Mouse (Mus musculus): Measurements from ENCODE around the gene Mdc1.

Mdc1 gene

DNA sequence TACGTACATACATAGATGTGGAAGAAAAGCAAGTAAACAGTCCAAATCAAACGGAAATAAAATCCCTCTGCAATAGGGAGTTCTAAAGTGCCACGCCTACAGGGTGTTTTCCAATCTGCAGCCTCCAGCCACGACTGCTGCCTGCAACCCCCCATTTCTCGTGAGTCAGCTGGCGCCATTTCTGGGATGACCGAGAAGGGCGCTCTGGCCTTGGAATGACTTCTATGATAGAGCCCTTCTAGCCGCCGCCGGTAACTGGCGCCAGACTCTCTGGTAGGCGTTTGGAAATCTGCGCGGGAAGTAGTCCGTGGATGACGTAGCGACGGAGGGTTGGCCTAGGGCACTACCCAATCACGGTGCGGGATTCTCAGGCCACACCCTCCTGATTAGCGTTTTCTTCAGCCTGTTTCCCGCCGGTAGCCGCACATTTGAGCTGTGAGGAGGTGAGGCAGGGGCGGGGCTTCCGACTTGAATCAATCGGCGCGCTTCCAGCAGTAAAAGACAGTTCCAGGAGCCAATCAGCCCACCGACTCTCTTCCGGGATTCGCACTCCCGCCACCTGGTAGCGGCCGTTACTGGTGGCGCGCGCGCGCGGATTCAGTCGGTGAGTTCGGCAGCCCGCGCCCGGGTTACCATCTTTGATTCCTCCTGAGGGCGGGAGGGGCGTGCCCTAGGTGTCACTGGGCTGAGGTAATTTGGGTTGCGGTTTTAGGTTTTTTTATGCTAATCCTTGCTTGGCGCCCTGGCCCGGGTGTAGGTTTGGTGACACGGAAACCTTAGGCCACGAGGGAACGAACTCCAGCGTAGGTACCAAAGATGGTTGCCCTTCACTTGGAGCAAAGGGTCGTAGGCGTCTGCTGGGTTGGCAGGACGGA lies at the start of gene Mdc1:
TSS of gene Mdc1 (plus strand) at position 440 of the 875 bp plus-strand sequence.
- in situ Hi-C loops (cut with MboI; ENCODE audit: unreplicated experiment in 2 of 2): no loop called here

DNA sequence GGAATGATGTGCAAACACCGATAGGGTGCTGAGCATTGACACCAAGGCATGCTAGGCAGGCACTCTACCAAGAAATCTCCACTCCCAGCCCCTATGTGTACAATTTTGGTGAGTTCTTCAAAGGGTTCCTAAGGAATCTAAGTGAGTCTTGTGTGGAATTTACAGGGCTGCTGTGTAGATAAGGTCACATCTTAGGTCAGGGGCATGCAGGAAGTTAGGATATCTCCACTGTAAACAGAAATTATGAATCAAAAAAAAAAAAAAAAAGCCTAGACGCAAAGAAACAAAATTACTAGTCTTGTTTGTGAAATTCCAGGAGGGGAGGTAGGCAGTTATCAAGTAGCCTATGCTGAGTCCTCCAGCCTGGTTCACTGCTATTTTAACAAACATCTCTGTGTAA lies 48.5 kb upstream of the Mdc1 start:
- in situ Hi-C loops (cut with MboI; ENCODE audit: unreplicated experiment in 2 of 2): no loop called here

DNA sequence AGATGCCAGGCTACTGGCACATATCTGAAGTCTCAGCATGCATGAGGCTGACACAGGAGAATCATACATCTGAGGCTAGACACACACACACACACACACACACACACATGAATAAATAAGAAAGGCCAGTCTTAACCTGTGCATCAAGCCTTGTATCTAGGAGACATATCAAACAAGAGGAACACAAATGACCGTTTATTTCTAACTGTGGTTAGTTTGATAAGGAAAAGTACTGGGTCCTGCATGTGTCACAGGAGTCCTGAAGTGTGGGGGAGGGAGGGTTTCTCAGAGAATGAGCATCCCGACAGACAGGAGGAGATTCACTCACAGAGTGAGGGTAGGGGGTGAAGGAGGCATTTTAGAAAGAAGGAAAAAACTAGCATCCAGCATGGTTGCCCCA lies 46.2 kb upstream of the Mdc1 start:
- in situ Hi-C loops (cut with MboI; ENCODE audit: unreplicated experiment in 2 of 2): no loop called here

DNA sequence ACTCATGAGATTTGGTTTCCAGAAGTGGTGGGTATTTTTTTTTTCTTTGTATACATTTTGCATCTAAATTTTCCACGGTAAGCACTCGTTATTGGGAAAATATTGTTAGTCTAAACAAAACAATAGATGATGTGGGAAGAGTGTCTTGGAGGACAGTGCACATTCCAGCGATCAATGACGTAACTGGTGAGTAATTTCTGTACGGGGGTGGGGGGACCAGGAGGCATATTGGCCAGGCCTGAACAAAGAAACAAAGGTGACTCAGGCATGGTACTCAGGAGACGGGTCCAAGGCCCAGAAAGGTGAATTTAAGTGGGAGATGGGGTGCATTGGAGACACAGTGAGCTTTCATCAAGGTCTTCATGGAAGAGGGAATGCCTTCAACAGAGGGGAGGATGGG lies 45.7 kb upstream of the Mdc1 start:
- in situ Hi-C loops (cut with MboI; ENCODE audit: unreplicated experiment in 2 of 2): no loop called here

DNA sequence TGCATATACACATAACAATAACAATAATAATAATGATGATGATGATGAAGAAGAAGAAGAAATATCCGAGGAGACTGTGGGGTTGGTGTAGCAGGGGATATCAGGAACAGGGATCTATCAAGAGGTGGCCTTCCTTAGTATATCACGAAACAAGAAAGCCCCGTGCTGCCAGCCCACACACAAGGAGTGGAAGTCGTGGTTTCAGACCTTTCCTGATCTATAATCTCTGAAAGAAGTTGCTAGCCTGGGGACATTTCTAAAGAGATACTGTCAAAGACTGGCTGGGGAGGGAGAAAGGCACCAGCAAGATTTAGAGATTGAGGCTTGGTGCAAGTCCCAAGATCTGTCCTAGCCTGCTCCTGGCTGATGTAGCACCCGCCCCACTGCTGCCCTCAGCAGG lies 44.5 kb upstream of the Mdc1 start:
- in situ Hi-C loops (cut with MboI; ENCODE audit: unreplicated experiment in 2 of 2): no loop called here

DNA sequence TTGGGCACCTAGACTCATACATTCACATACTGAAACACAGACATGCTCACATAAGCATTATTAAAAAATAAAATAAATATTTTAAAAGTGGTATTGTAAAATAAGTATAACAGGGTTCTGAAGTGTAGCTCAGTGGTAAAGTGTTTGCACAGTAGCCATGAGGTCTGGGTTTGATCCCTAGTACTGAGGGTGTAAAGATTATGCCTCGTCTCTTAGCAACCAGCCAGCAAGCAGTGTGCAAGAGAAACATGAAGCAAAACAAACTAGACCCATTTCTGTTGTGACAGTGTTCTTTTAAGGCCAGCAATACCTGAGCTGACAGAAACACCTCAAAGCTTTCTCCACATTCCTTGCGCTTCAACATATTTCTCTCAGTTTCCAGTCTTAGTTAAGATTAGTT lies 40.4 kb upstream of the Mdc1 start:
- in situ Hi-C loops (cut with MboI; ENCODE audit: unreplicated experiment in 2 of 2): no loop called here

DNA sequence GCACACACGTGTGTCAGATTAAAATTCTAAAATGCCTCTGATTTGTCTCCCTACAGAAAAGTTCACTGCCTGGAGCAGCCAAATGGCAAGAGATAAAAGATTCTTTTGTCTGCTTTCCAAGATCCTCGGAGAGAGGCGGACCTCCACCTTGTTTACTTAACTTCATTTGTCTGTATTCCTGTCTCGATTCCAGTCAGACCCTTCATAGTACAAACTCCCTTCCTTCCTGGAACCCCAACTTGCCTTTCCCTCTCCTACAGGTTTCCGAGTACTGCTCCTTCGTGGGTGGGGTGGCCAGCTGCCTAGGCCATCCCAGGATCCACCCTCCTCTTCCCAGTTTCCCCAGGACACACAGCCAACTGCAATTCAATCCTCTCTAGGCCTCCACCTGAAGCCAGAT lies 38.3 kb upstream of the Mdc1 start:
- in situ Hi-C loops (cut with MboI; ENCODE audit: unreplicated experiment in 2 of 2): no loop called here

DNA sequence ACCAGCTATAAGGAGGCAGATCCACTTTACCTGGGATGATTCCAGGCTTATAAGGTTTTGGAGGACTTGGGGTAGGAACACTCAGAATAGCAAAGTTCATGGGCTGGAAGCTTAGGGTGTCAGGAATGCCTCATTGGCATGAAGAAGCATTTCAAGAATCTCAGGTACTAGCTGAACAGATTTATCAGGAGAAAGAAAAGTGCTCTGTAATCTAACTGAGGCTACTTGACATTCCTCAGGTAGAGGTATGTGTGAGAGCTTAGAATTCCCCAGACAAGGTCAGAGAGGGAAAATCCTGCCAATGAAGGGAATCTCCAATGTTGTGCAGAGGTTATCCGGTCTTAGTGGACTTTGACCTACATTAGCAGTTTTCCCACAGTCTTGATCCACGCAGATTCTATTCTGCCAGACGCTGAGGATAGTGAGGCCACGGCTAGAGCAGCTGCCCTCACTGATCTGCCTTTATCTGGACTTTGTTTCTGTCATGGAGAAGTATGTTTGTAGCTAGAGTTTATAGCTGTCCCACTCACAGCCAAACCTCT lies 37.4 kb upstream of the Mdc1 start:
- in situ Hi-C loops (cut with MboI; ENCODE audit: unreplicated experiment in 2 of 2): no loop called here

DNA sequence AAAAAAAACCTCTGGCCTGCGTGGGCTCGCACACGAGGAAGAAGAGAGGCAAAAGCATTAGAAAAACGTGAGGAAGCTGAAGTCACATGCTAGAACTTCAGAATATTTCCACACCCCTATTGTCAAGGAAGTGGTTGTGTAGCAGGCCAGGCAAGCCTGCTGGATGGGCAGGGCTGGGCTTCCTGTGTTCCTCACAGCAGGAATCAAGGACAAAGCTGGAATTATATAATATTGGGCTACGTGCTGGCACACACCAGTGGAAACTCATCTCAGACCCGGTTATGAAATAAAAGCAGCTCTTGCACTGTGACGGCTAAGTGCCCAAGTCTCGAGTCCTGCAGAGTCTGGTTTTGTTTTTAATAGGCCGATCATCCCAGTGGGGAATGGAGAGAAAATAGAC lies 33.2 kb upstream of the Mdc1 start:
- in situ Hi-C loops (cut with MboI; ENCODE audit: unreplicated experiment in 2 of 2): no loop called here

DNA sequence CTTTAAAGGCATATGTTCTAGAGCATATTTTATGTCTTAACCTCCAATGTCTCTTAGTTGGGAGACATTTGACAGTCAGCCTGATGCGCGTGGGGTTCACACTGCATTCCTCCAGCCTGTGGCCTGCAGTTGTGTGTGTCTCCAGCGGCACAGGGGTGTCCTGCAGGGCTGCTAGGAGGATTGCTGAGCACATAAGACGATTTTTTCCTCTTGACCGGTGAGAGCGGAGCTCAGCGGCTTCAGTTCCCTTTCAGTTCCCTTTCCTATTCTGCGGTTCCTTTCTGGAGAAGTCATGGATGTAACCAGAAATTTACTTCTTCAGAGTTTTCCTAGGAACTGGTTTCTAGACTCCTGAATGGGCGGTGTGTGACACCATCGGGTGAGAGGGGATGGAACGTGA lies 31.9 kb upstream of the Mdc1 start:
- in situ Hi-C loops (cut with MboI; ENCODE audit: unreplicated experiment in 2 of 2): no loop called here

DNA sequence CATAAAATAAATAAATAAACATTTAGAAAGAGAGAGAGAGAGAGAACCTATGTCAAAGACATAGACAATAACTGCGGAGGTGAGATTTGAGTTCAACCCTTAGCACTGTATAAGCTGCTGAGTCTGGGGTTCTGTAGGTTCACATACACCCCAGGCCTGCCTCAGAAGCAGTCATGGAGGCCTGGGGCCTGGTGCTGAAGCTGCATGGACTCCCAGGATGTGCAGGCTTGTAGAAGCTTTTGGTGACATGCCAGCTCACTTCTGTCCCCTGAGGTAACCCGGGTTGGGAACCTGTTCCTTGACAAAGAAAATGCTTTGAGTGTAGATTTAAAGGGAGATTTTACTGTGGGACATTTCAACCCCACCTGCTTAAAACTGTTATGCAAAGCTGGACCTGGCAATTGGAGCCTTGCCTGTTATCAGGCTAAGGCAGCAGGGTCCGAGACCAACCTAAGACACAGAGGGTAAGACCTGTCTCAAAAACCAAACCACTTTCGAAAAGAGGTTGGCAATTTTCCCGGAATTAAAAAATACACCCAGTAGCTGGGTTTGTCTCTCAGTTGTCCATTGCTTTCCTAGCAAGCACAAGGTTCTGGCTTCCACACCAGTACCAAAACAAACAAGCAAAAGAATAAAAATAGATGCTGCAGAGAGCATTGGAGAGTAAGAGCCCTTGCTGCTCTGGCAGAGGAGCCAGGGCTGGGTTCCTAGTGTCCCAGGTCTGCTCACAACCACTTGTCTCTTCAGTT lies 30.2 kb upstream of the Mdc1 start:
- in situ Hi-C loops (cut with MboI; ENCODE audit: unreplicated experiment in 2 of 2): no loop called here

DNA sequence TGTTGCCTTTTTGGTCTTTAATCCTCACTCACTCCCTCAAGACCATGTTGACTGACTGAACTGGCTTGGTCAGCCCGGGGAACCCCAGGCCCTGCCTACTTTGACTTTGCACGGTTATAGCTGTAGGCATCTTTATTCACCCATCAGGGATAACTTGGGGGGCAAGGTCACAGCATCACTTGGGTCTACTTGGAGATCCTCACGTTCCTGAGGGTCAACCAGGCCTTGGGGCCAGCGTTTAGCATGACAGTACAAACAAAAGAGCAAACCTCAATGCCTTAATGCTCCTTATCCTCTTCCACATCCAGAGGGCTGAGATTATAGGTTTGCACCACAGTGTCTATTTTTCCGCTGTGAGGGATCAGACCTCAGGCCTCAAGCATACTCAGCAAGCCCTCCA lies 29.0 kb upstream of the Mdc1 start:
- in situ Hi-C loops (cut with MboI; ENCODE audit: unreplicated experiment in 2 of 2): no loop called here

DNA sequence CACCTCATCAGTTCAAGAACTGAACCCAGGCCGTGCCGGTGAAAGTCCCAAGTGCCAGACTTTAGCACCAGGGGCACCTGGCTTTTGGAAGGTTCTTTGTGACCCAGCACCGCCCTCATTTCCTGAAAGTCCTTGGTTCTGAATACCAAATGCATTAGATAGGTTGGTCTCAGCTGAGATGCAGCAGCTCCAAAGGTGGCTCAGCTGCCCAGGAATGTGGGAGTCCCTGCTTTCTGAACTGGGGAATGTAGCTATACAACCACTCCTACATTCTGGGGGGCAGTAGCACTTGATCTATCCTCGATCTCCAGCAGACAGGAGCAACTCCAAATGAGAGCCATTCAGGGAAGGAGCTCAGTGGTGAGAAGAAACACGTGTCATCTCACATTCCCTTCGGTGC lies 28.6 kb upstream of the Mdc1 start:
- in situ Hi-C loops (cut with MboI; ENCODE audit: unreplicated experiment in 2 of 2): no loop called here

DNA sequence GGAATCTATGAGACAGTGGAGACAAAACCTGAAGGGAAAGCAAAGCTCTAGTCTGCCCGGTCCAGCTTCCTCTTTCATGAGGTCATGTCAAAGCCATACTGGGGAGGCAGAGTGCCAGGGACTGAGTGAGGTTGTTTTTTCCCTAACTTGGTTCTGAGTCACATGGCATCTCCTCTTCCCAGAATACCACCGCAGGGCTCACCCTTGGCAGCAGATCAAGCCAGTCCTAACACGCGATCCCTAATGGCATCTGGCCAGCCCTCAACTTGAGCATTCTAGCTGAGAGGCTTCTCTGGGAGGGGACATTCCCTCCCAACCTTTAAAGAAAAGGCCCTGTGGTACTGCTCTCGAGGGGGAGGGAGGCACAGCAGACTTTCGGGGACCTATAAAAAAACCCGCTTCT lies 28.1 kb upstream of the Mdc1 start:
- in situ Hi-C loops (cut with MboI; ENCODE audit: unreplicated experiment in 2 of 2): no loop called here

DNA sequence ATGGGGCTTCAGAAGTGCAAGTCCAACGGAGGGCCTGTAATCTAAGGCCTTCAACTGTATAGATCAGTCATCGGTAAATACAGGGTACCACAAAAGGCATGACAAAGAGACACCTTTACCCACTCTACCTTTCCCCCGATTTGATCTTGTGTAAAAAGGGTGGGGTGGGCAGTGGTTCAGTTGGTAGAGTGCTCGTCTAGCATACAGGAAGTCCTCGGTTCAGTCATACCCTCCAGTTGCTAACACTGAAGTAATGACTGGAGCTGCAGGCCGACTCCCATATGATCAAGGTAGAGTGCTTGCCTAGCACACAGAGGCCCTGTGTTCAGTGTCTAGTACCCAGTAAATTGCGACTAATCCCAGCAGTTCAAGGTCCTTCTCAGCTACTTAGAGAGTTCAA lies 27.7 kb upstream of the Mdc1 start:
- in situ Hi-C loops (cut with MboI; ENCODE audit: unreplicated experiment in 2 of 2): no loop called here

DNA sequence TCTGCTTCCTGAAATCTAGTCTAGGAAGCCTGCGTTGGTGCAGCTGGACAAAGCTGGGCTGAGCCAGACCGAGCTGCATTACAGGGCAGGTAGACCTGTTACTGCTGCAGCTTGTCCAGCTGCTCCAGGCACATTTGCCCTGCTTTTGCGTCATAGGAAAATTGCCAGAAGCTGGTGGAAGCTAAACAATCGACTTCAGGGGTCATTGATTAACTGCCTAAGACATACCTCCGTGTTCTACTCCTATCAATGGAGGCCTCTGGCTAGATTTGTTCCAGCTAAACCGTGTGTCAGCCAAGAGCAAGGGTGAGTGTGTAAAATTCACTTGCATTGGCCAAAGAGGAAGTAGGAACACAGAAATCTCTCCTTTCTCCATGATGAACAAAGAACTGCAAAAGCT lies 26.6 kb upstream of the Mdc1 start:
- in situ Hi-C loops (cut with MboI; ENCODE audit: unreplicated experiment in 2 of 2): no loop called here

DNA sequence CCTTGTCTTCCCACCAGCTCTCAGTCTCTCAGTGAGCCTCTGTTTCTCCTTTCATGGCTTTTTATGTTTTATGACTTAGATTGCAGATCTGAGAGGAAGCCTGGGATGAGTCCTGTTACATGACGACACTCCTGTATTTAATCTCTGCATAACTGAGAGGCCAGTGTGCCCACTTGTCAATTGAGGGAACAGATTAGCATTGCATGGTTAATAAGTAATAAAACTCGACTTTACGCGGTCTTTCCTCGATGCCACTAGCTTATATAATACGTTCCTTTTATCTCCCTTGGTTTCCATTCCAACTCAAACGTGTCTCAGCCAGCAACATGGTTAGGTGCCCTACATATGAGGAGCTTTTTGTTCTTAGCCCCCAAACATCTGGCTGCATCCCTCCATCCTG lies 25.5 kb upstream of the Mdc1 start:
- in situ Hi-C loops (cut with MboI; ENCODE audit: unreplicated experiment in 2 of 2): no loop called here

DNA sequence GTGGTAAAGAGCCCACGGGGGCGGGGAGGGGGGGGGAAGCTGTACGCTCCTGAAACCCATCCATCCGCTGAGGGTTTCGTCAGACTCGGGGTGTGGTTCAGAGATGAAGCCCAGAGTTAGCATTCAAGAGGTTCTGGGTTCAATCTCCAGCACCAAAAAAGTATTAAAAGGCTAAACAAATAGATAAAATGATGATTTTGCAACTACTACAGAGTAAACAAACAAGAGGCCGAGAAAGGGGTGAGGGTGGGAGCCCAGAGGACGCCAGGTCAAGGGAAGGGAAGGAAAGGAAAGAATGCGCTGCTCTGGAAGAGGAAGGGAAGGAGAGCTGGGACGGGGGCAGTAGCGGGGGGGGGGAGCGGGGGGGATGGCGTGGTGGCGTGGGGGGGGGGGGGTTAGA lies 24.6 kb upstream of the Mdc1 start:
- in situ Hi-C loops (cut with MboI; ENCODE audit: unreplicated experiment in 2 of 2): no loop called here

DNA sequence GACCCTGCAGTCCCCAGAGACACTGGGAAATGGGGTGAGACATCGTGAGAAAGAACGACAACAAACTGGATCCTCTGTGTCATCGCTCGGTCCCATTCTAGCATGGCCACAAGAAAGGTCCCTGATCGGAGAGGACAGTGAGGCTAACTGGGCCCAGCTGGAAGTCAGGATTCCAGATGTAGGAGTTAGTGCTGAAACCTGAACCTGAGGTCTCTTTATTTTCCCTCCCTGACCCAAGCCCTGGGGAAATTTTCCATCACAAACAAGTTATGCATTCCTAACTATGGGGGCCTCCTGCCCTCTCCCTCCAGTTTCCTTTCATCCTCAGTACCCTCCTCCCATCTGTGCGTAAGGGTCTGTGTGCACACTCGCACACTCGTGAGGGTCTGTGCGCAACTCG lies 24.1 kb upstream of the Mdc1 start:
- in situ Hi-C loops (cut with MboI; ENCODE audit: unreplicated experiment in 2 of 2): no loop called here

DNA sequence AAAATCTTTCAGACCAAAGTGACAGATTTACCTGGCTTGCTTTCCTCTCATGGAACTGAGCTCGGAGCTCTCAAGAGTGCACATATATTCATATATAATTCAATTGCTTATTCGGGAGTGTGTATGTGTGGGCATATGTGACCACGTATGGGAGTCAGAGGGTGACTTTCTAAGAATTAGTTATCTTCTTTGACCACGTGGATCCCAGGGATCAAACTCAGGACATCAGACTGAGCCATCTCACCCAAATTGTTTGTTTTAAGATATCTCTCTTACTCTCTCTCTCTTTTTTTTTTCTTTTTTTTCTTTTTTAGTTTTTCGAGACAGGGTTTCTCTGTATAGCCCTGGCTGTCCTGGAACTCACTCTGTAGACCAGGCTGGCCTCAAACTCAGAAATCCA lies 21.2 kb upstream of the Mdc1 start:
- in situ Hi-C loops (cut with MboI; ENCODE audit: unreplicated experiment in 2 of 2): loop anchor here in 1 of 2 experiments (10.0 kb wide), 1 partner anchor 225 kb away; the partner anchor contains the start of genes Gm6034 and H2-T22

Measured in v-Abl transformed pro-B cells (cell line).